Mouse (Mus musculus) midbrain, embryonic 15.5 days (tissue): ENCODE results near the gene Pigm. TPM values are rescaled to one million over a fixed set of nuclear protein-coding genes. Genes with fewer than 3 reads are reported as not detected.
A peak's percentile ranks its signal among the peaks of the same experiment; 100 is the strongest.

Experiments used
- ATAC-seq: fragments of 200-750 bp; cut with Nextera tagmentation; replicated peaks from 2 replicates; pipeline ENCODE4 v1.8.0; 2017; ENCODE audit warnings: moderate TSS enrichment
- H3K27ac ChIP-seq: fragments of 300-500 bp; sonication (generic); 2 replicates; pipeline ENCODE4 v1.5.1; 2015; ENCODE audit warnings: mild to moderate bottlenecking, inconsistent platforms
- H3K27me3 ChIP-seq: fragments of 300-500 bp; sonication (generic); replicated peaks from 2 replicates; pipeline ENCODE4 v1.6.1; 2015; ENCODE audit warnings: inconsistent platforms
- H3K36me3 ChIP-seq: fragments of 300-500 bp; sonication (generic); replicated peaks from 2 replicates; pipeline ENCODE4 v1.6.1; 2015; ENCODE audit warnings: inconsistent platforms
- H3K4me1 ChIP-seq: fragments of 300-500 bp; sonication (generic); 2 replicates; pipeline ENCODE4 v1.6.1; 2015; ENCODE audit warnings: inconsistent platforms
- H3K4me2 ChIP-seq: fragments of 300-500 bp; sonication (generic); 2 replicates; pipeline ENCODE4 v1.6.1; 2015; ENCODE audit warnings: inconsistent platforms, mild to moderate bottlenecking, moderate library complexity
- H3K4me3 ChIP-seq: fragments of 300-500 bp; sonication (generic); 2 replicates; pipeline ENCODE4 v1.5.1; 2015; ENCODE audit warnings: mild to moderate bottlenecking, inconsistent platforms
- H3K9ac ChIP-seq: fragments of 300-500 bp; sonication (generic); 2 replicates; pipeline ENCODE4 v1.6.1; 2015; ENCODE audit warnings: mild to moderate bottlenecking, inconsistent platforms
- H3K9me3 ChIP-seq: fragments of 300-500 bp; sonication (generic); 2 replicates; pipeline ENCODE4 v1.6.1; 2016; ENCODE audit warnings: inconsistent platforms
- WGBS: fragments of 180-500 bp; shearing (Covaris S2); methylation state at CpG from one replicate; pipeline ENCODE4 v1.1.7; 2015; ENCODE audit warnings: mixed read lengths; 5-methylcytosine and 5-hydroxymethylcytosine counted together
- polyA plus RNA-seq: library from polyadenylated mRNA; unstranded; fragments of >200 nt; fragmentation: Nextera tagmentation; extraction: Ambion mirVana; gene quantifications from 2 replicates; pipeline ENCODE4 v1.2.1, GENCODE M21; 2015

The Pigm gene
- polyA plus RNA-seq, 1 experiment from 2014 or later = 4.1 TPM

- H3K27ac ChIP-seq = no peak overlapping the region
- ATAC-seq = no peak
- no peaks in the 10 kb centered on the region for H3K36me3 ChIP-seq
- H3K4me1 ChIP-seq = peaks cover 2% of the 10 kb centered on the region
- H3K4me3 ChIP-seq = no peak overlapping the region
- no peak overlapping the region for H3K9ac ChIP-seq
- no peaks in the 10 kb centered on the region for H3K9me3 ChIP-seq
- no peak overlapping the region for H3K4me2 ChIP-seq
- 58% methylated on average over 9 of the region's 9 CpGs for WGBS
- no peaks in the 10 kb centered on the region for H3K27me3 ChIP-seq
These were observed 20.8 kb downstream of the Pigm start for GRCm38 (mm10) chr1:172396996-172397752.

GRCm38 (mm10) chr1:172406077-172406706 lies 29.8 kb downstream of the Pigm start:
- 50% methylated on average over 16 of the region's 16 CpGs for WGBS
- Histone ChIP-seq H3K27me3 (no peaks in the 10 kb centered on the region; the same call in 1 of the 2 replicates), H3K9me3 (no peaks in the 10 kb centered on the region), H3K36me3 (no peaks in the 10 kb centered on the region), H3K27ac (no peak overlapping the region), H3K4me2 (no peak overlapping the region), H3K9ac (no peak overlapping the region), H3K4me1 (no peaks in the 10 kb centered on the region), H3K4me3 (no peak overlapping the region)
- ATAC-seq = no peak

GRCm38 (mm10) chr1:172408996-172409395 lies 32.6 kb downstream of the Pigm start:
- ATAC-seq = no peak; the same call in 1 of the 2 replicates

GRCm38 (mm10) chr1:172409431-172409830 lies 33.1 kb downstream of the Pigm start:
- H3K27me3 ChIP-seq = no peaks in the 10 kb centered on the region; the same call in 1 of the 2 replicates
- H3K4me1 ChIP-seq = no peaks in the 10 kb centered on the region
- no peaks in the 10 kb centered on the region for H3K36me3 ChIP-seq
- ATAC-seq = no peak
- 5% methylated on average over 5 of the region's 5 CpGs for WGBS
- no peak overlapping the region for H3K9ac ChIP-seq
- H3K4me3 ChIP-seq = no peak overlapping the region
- H3K4me2 ChIP-seq = no peak overlapping the region
- H3K9me3 ChIP-seq = no peaks in the 10 kb centered on the region
- H3K27ac ChIP-seq = no peak overlapping the region

More at GRCm38 (mm10) chr1:172408996-172409395, 32.6 kb downstream of the Pigm start:
- no peak overlapping the region for H3K27ac ChIP-seq
- WGBS = 10% methylated on average over 6 of the region's 6 CpGs
- no peaks in the 10 kb centered on the region for H3K9me3 ChIP-seq
- H3K4me3 ChIP-seq = no peak overlapping the region
- no peak overlapping the region for H3K4me2 ChIP-seq
- no peaks in the 10 kb centered on the region for H3K36me3 ChIP-seq
- no peaks in the 10 kb centered on the region; the same call in 1 of the 2 replicates for H3K27me3 ChIP-seq
- H3K4me1 ChIP-seq = no peaks in the 10 kb centered on the region
- H3K9ac ChIP-seq = no peak overlapping the region

- Histone ChIP-seq H3K27ac (no peak overlapping the region), H3K36me3 (no peaks in the 10 kb centered on the region), H3K4me1 (no peaks in the 10 kb centered on the region), H3K9me3 (no peaks in the 10 kb centered on the region), H3K27me3 (no peaks in the 10 kb centered on the region; the same call in 1 of the 2 replicates), H3K9ac (no peak overlapping the region), H3K4me3 (no peak overlapping the region), H3K4me2 (no peak overlapping the region)
- ATAC-seq = no peak
- WGBS = 3% methylated on average over 4 of the region's 4 CpGs
These were observed 34.5 kb downstream of the Pigm start for GRCm38 (mm10) chr1:172410806-172411205.

GRCm38 (mm10) chr1:172412204-172412603 lies 35.9 kb downstream of the Pigm start:
- ATAC-seq = peak; percentile 79
- Histone ChIP-seq H3K9ac (no peak overlapping the region), H3K9me3 (no peaks in the 10 kb centered on the region), H3K4me1 (no peaks in the 10 kb centered on the region), H3K4me3 (no peak overlapping the region), H3K27ac (no peak overlapping the region), H3K27me3 (no peaks in the 10 kb centered on the region; the same call in 1 of the 2 replicates), H3K36me3 (no peaks in the 10 kb centered on the region), H3K4me2 (no peak overlapping the region)
- WGBS = 0% methylated on average over 5 of the region's 5 CpGs

GRCm38 (mm10) chr1:172413491-172414230 lies 37.3 kb downstream of the Pigm start:
- Histone ChIP-seq H3K27me3 (no peaks in the 10 kb centered on the region), H3K9me3 (no peaks in the 10 kb centered on the region), H3K36me3 (no peaks in the 10 kb centered on the region), H3K4me3 (no peak overlapping the region), H3K4me1 (peaks cover 4% of the 10 kb centered on the region; the same call in 1 of the 2 replicates), H3K27ac (no peak overlapping the region), H3K4me2 (no peak overlapping the region), H3K9ac (no peak overlapping the region)
- ATAC-seq = no peak
- WGBS = 81% methylated on average over 4 of the region's 4 CpGs

GRCm38 (mm10) chr1:172414231-172414585 lies 37.9 kb downstream of the Pigm start:
- no peak for ATAC-seq
- Histone ChIP-seq H3K9me3 (no peaks in the 10 kb centered on the region), H3K4me3 (no peak overlapping the region), H3K27ac (no peak overlapping the region), H3K9ac (no peak overlapping the region), H3K4me2 (no peak overlapping the region), H3K4me1 (peaks cover 4% of the 10 kb centered on the region; the same call in 1 of the 2 replicates), H3K27me3 (no peaks in the 10 kb centered on the region), H3K36me3 (no peaks in the 10 kb centered on the region)
- 85% methylated on average over 6 of the region's 6 CpGs for WGBS

GRCm38 (mm10) chr1:172415061-172415460 lies 38.7 kb downstream of the Pigm start:
- H3K4me1 ChIP-seq = peaks cover 4% of the 10 kb centered on the region; the same call in 1 of the 2 replicates
- no peak overlapping the region for H3K27ac ChIP-seq
- H3K9me3 ChIP-seq = no peaks in the 10 kb centered on the region
- WGBS = 85% methylated on average over 7 of the region's 7 CpGs
- no peak overlapping the region for H3K9ac ChIP-seq
- no peak for ATAC-seq
- H3K36me3 ChIP-seq = no peaks in the 10 kb centered on the region
- H3K27me3 ChIP-seq = no peaks in the 10 kb centered on the region
- H3K4me2 ChIP-seq = no peak overlapping the region
- no peak overlapping the region for H3K4me3 ChIP-seq

- Histone ChIP-seq H3K4me3 (no peak overlapping the region), H3K27me3 (no peaks in the 10 kb centered on the region), H3K27ac (no peak overlapping the region), H3K4me2 (no peak overlapping the region), H3K9ac (no peak overlapping the region), H3K36me3 (no peaks in the 10 kb centered on the region), H3K4me1 (peaks cover 4% of the 10 kb centered on the region; the same call in 1 of the 2 replicates), H3K9me3 (no peaks in the 10 kb centered on the region)
- 19% methylated on average over 6 of the region's 6 CpGs for WGBS
- no peak for ATAC-seq
These were observed 41.8 kb downstream of the Pigm start for GRCm38 (mm10) chr1:172418173-172418572.

- peaks cover 4% of the 10 kb centered on the region; the same call in 1 of the 2 replicates for H3K4me1 ChIP-seq
- WGBS = 86% methylated on average over 3 of the region's 3 CpGs
- H3K9me3 ChIP-seq = no peaks in the 10 kb centered on the region
- no peak overlapping the region for H3K27ac ChIP-seq
- H3K36me3 ChIP-seq = no peaks in the 10 kb centered on the region
- no peak overlapping the region for H3K9ac ChIP-seq
- H3K27me3 ChIP-seq = no peaks in the 10 kb centered on the region
- H3K4me2 ChIP-seq = no peak overlapping the region
- no peak overlapping the region for H3K4me3 ChIP-seq
- ATAC-seq = no peak
These were observed 42.3 kb downstream of the Pigm start for GRCm38 (mm10) chr1:172418642-172419041.

GRCm38 (mm10) chr1:172420181-172420580 lies 43.8 kb downstream of the Pigm start:
- Histone ChIP-seq H3K4me2 (no peak overlapping the region), H3K4me3 (no peak overlapping the region), H3K9ac (no peak overlapping the region), H3K9me3 (no peaks in the 10 kb centered on the region), H3K36me3 (no peaks in the 10 kb centered on the region), H3K27me3 (no peaks in the 10 kb centered on the region), H3K4me1 (peaks cover 4% of the 10 kb centered on the region; the same call in 1 of the 2 replicates), H3K27ac (no peak overlapping the region)
- 86% methylated on average over 6 of the region's 6 CpGs for WGBS
- ATAC-seq = no peak
